10 mouse cellular contexts compared by ENCODE assay signal in the genomic region with DNA sequence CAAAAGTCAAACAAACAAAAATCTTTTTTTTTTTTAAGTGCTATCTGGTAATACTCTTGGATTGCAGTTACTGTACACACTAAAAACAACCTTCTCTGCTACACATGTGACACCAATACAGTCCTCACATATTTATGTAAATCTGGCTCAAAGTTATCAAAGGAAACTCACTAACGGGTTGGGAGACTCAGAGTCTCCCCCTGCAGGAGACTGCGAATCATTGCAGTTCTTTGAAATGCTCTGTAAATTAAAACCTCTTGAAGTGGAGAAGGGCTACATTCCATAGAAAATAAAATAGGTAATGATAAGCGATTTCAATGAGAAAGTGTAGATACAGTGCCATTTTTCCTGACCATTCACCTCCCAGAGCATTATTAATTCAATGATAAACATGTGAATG.
DNase-seq lines count a peak whose midpoint lies in the region; ATAC-seq and TF ChIP-seq lines count a peak whose summit lies in the region.
"Had no signal": no experiment of that assay in that cellular context is flagged by ENCODE, and none has a peak within 500 bp of the region (broad histone marks: within the 10 kb centered on the region; RNA-seq: fewer than 3 reads in every experiment).

No protein-coding gene starts in this region.

- H3K27ac ChIP-seq in heart, postnatal 0 days (ENCODE audit: low read depth): no peak overlapping the region
- no peak overlapping the region for H3K27ac ChIP-seq in heart, embryonic 11.5 days (ENCODE audit: low read depth, low read length)
- H3K27ac ChIP-seq in hindbrain, embryonic 16.5 days (ENCODE audit: low read depth, low read length): peak overlapping the region; percentile 16; the same call in 1 of the 2 replicates
- H3K27ac ChIP-seq: macrophage had no signal

- H3K4me1 ChIP-seq in heart, postnatal 0 days (ENCODE audit: control insufficient read depth, insufficient read depth): peaks cover 28% of the 10 kb centered on the region
- H3K4me1 ChIP-seq in heart, embryonic 11.5 days (ENCODE audit: control insufficient read depth, insufficient read depth, low read length): peaks cover 16% of the 10 kb centered on the region
- peaks cover 7% of the 10 kb centered on the region for H3K4me1 ChIP-seq in hindbrain, embryonic 16.5 days (ENCODE audit: control insufficient read depth, insufficient read depth, low read depth, low read length)

- H3K27me3 ChIP-seq in heart, postnatal 0 days (ENCODE audit: control insufficient read depth, insufficient read depth, low read length): no peaks in the 10 kb centered on the region
- no peaks in the 10 kb centered on the region for H3K27me3 ChIP-seq in heart, embryonic 11.5 days (ENCODE audit: control insufficient read depth, insufficient read depth, low read length)
- no peaks in the 10 kb centered on the region for H3K27me3 ChIP-seq in hindbrain, embryonic 16.5 days (replicated peaks; ENCODE audit: control insufficient read depth, insufficient read depth, low read length)

- no peaks in the 10 kb centered on the region; the same call in 1 of the 2 replicates for H3K36me3 ChIP-seq in heart, postnatal 0 days (replicated peaks; ENCODE audit: control insufficient read depth, insufficient read depth, low read length)
- H3K36me3 ChIP-seq in heart, embryonic 11.5 days (ENCODE audit: control insufficient read depth, insufficient read depth, low read length): no peaks in the 10 kb centered on the region
- H3K36me3 ChIP-seq in hindbrain, embryonic 16.5 days (ENCODE audit: control insufficient read depth, insufficient read depth, low read length): no peaks in the 10 kb centered on the region

- ATAC-seq in heart, postnatal 0 days (ENCODE audit: insufficient read depth, low read depth): no peak
- no peak for ATAC-seq in heart, embryonic 11.5 days (replicated peaks; ENCODE audit: insufficient number of reproducible peaks, low FRiP score, low TSS enrichment)
- no peak for ATAC-seq in hindbrain, embryonic 16.5 days

- no peaks in the 10 kb centered on the region for H3K9me3 ChIP-seq in heart, postnatal 0 days (replicated peaks; ENCODE audit: control insufficient read depth, low read length)
- no peaks in the 10 kb centered on the region for H3K9me3 ChIP-seq in heart, embryonic 11.5 days (replicated peaks; ENCODE audit: control insufficient read depth, low read length)
- no peaks in the 10 kb centered on the region for H3K9me3 ChIP-seq in hindbrain, embryonic 16.5 days (ENCODE audit: control insufficient read depth, low read length)

- TF ChIP-seq EP300 in heart, postnatal 0 days (IDR thresholded peaks at IDR 0.05; ENCODE audit: low read depth): no peak

- no peak overlapping the region for H3K4me3 ChIP-seq in heart, postnatal 0 days (ENCODE audit: low read depth, low read length)
- H3K4me3 ChIP-seq in heart, embryonic 11.5 days (ENCODE audit: low read depth, low read length): no peak overlapping the region
- H3K4me3 ChIP-seq in hindbrain, embryonic 16.5 days (ENCODE audit: low read length): no peak overlapping the region

- no peak for DNase-seq in heart, postnatal 0 days (ENCODE audit: low spot score)
- DNase-seq in thymus, postnatal 0 days (ENCODE audit: low spot score): peak; percentile 36
- no peak for DNase-seq in thymus, postnatal 36 days
- DNase-seq in adrenal gland, adult 2 months: no peak
- DNase-seq in left cerebral cortex, postnatal 36 days (ENCODE audit: low spot score in 2 of 2): no peak
- DNase-seq in heart, postnatal 14 days: no peak
- DNase-seq: cerebellum, adult 2 months had no signal

- intact Hi-C loops in left cerebral cortex, postnatal 36 days (cut with DNase I): no loop called here
- intact Hi-C loops in heart, postnatal 14 days (cut with DNase I): no loop called here

- H3K9ac ChIP-seq in heart, postnatal 0 days (replicated peaks; ENCODE audit: low read depth, low read length): no peak overlapping the region
- H3K9ac ChIP-seq in heart, embryonic 11.5 days (ENCODE audit: low read depth, low read length): no peak overlapping the region
- no peak overlapping the region for H3K9ac ChIP-seq in hindbrain, embryonic 16.5 days (ENCODE audit: low read depth, low read length)

- TF ChIP-seq CTCF in heart, postnatal 0 days (IDR thresholded peaks at IDR 0.05; ENCODE audit: low read depth): peak; percentile 52

- WGBS in heart, postnatal 0 days: 30% methylated on average over 3 of the region's 3 CpGs
- 28% methylated on average over 3 of the region's 3 CpGs for WGBS in heart, embryonic 11.5 days (ENCODE audit: insufficient replicate concordance)
- WGBS in hindbrain, embryonic 16.5 days: 24% methylated on average over 3 of the region's 3 CpGs

- H3K4me2 ChIP-seq in heart, postnatal 0 days (ENCODE audit: low read depth, low read length): no peak overlapping the region
- no peak overlapping the region for H3K4me2 ChIP-seq in heart, embryonic 11.5 days
- H3K4me2 ChIP-seq in hindbrain, embryonic 16.5 days (ENCODE audit: low read length): no peak overlapping the region
